Mouse (Mus musculus) lung, embryonic 16.5 days (tissue): ENCODE data around the gene Dennd1a. TPM values are rescaled to one million over a fixed set of nuclear protein-coding genes. Genes with fewer than 3 reads are reported as not detected.

Experiments used
- ATAC-seq: fragments of 200-750 bp; cut with Nextera tagmentation; 2 replicates; pipeline ENCODE4 v1.8.0; 2017; ENCODE audit warnings: low read depth, mild to moderate bottlenecking, moderate library complexity
- H3K27ac ChIP-seq: fragments of 300-500 bp; sonication (generic); 2 replicates; pipeline ENCODE4 v1.5.1; 2014; ENCODE audit warnings: mild to moderate bottlenecking, control low read depth, low read length
- H3K27me3 ChIP-seq: fragments of 300-500 bp; sonication (generic); 2 replicates; pipeline ENCODE4 v1.6.1; 2014; ENCODE audit warnings: low read depth, low read length, mixed read lengths; ENCODE audit not compliant: control insufficient read depth, insufficient read depth
- H3K36me3 ChIP-seq: fragments of 300-500 bp; sonication (generic); 2 replicates; pipeline ENCODE4 v1.6.1; 2014; ENCODE audit warnings: low read length; ENCODE audit not compliant: control insufficient read depth, insufficient read depth
- H3K4me1 ChIP-seq: fragments of 300-500 bp; sonication (generic); replicated peaks from 2 replicates; pipeline ENCODE4 v1.6.1; 2014; ENCODE audit warnings: low read length, mixed read lengths; ENCODE audit not compliant: control insufficient read depth, insufficient read depth
- H3K4me2 ChIP-seq: fragments of 300-500 bp; sonication (generic); 2 replicates; pipeline ENCODE4 v1.6.1; 2014; ENCODE audit warnings: low read depth, low read length, control low read depth
- H3K4me3 ChIP-seq: fragments of 300-500 bp; sonication (generic); 2 replicates; pipeline ENCODE4 v1.5.1; 2014; ENCODE audit warnings: mild to moderate bottlenecking, low read length, control low read depth
- H3K9ac ChIP-seq: fragments of 300-500 bp; sonication (generic); 2 replicates; pipeline ENCODE4 v1.6.1; 2014; ENCODE audit warnings: low read length, control low read depth
- H3K9me3 ChIP-seq: fragments of 300-500 bp; sonication (generic); 2 replicates; pipeline ENCODE4 v1.6.1; 2016; ENCODE audit warnings: low read length; ENCODE audit not compliant: control insufficient read depth
- WGBS: fragments of 180-500 bp; shearing (Covaris S2); extraction: QIAGEN DNeasy Blood & Tissue Kit; methylation state at CpG from one replicate; pipeline ENCODE4 v1.1.7; 2014; 5-methylcytosine and 5-hydroxymethylcytosine counted together
- polyA plus RNA-seq: library from polyadenylated mRNA; unstranded; fragments of >200 nt; fragmentation: Nextera tagmentation; extraction: Ambion mirVana; gene quantifications from 2 replicates; pipeline ENCODE4 v1.2.1, GENCODE M21; 2015

The Dennd1a gene
- polyA plus RNA-seq, 1 experiment from 2014 or later: 11.7 TPM

- WGBS: 37% methylated on average over 11 of the region's 11 CpGs
- no peaks in the 10 kb centered on the region for H3K27me3 ChIP-seq
- no peaks in the 10 kb centered on the region for H3K36me3 ChIP-seq
- H3K4me3 ChIP-seq: no peak overlapping the region
- ATAC-seq: peak; percentile 76
- no peak overlapping the region for H3K4me2 ChIP-seq
- H3K27ac ChIP-seq: no peak overlapping the region
- H3K9me3 ChIP-seq: no peaks in the 10 kb centered on the region
- H3K4me1 ChIP-seq: peaks cover 28% of the 10 kb centered on the region
- 0 out of 2 replicates have a peak overlapping the region, but pooled peaks have one; percentile 5 for H3K9ac ChIP-seq
These were observed 521.0 kb downstream of the Dennd1a start for GRCm38 (mm10) chr2:37766027-37766761.

- Histone ChIP-seq H3K4me1 (peaks cover 27% of the 10 kb centered on the region), H3K4me2 (no peak overlapping the region), H3K27me3 (no peaks in the 10 kb centered on the region), H3K9me3 (no peaks in the 10 kb centered on the region), H3K4me3 (no peak overlapping the region), H3K36me3 (no peaks in the 10 kb centered on the region), H3K9ac (no peak overlapping the region), H3K27ac (no peak overlapping the region)
- WGBS: 29% methylated on average over 21 of the region's 21 CpGs
- ATAC-seq: no peak
These were observed 522.1 kb downstream of the Dennd1a start for GRCm38 (mm10) chr2:37765082-37765483.

GRCm38 (mm10) chr2:37764514-37764913 is 522.7 kb downstream of the Dennd1a start:
- WGBS: 84% methylated on average over 2 of the region's 2 CpGs
- Histone ChIP-seq H3K9me3 (no peaks in the 10 kb centered on the region), H3K27ac (no peak overlapping the region), H3K4me1 (peaks cover 27% of the 10 kb centered on the region), H3K9ac (no peak overlapping the region), H3K4me2 (no peak overlapping the region), H3K27me3 (no peaks in the 10 kb centered on the region), H3K36me3 (no peaks in the 10 kb centered on the region), H3K4me3 (no peak overlapping the region)
- ATAC-seq: no peak

- Histone ChIP-seq H3K4me1 (peaks cover 28% of the 10 kb centered on the region), H3K27ac (no peak overlapping the region), H3K4me2 (no peak overlapping the region), H3K36me3 (no peaks in the 10 kb centered on the region), H3K27me3 (no peaks in the 10 kb centered on the region), H3K4me3 (no peak overlapping the region), H3K9ac (no peak overlapping the region), H3K9me3 (no peaks in the 10 kb centered on the region)
- WGBS: 25% methylated on average over 3 of the region's 3 CpGs
- ATAC-seq: no peak
These were observed 523.6 kb downstream of the Dennd1a start for GRCm38 (mm10) chr2:37763638-37764037.

- H3K4me3 ChIP-seq: no peak overlapping the region
- H3K27me3 ChIP-seq: no peaks in the 10 kb centered on the region
- H3K36me3 ChIP-seq: no peaks in the 10 kb centered on the region
- H3K4me2 ChIP-seq: no peak overlapping the region
- H3K4me1 ChIP-seq: peaks cover 13% of the 10 kb centered on the region
- no peaks in the 10 kb centered on the region for H3K9me3 ChIP-seq
- 42% methylated on average over 6 of the region's 6 CpGs for WGBS
- no peak overlapping the region for H3K9ac ChIP-seq
- ATAC-seq: no peak
- H3K27ac ChIP-seq: no peak overlapping the region
These were observed 526.6 kb downstream of the Dennd1a start for GRCm38 (mm10) chr2:37760633-37761032.

GRCm38 (mm10) chr2:37758343-37759015 is 528.7 kb downstream of the Dennd1a start:
- no peaks in the 10 kb centered on the region for H3K27me3 ChIP-seq
- H3K36me3 ChIP-seq: no peaks in the 10 kb centered on the region
- 16% methylated on average over 21 of the region's 21 CpGs for WGBS
- H3K4me3 ChIP-seq: no peak overlapping the region
- H3K27ac ChIP-seq: no peak overlapping the region
- H3K9ac ChIP-seq: peak overlapping the region; percentile 48
- ATAC-seq: peak; percentile 84
- peak overlapping the region; percentile 30 for H3K4me2 ChIP-seq
- no peaks in the 10 kb centered on the region for H3K9me3 ChIP-seq
- H3K4me1 ChIP-seq: peaks cover 7% of the 10 kb centered on the region; the same call in 1 of the 2 replicates

GRCm38 (mm10) chr2:37757784-37758183 is 529.4 kb downstream of the Dennd1a start:
- peak overlapping the region; percentile 48 for H3K9ac ChIP-seq
- H3K4me2 ChIP-seq: no peak overlapping the region; the same call in 1 of the 2 replicates
- H3K4me3 ChIP-seq: no peak overlapping the region
- 0 out of 2 replicates have a peak, but pooled peaks have one; percentile 10 for ATAC-seq
- H3K36me3 ChIP-seq: no peaks in the 10 kb centered on the region
- H3K27me3 ChIP-seq: no peaks in the 10 kb centered on the region
- 83% methylated on average over 4 of the region's 4 CpGs for WGBS
- H3K4me1 ChIP-seq: peaks cover 7% of the 10 kb centered on the region; the same call in 1 of the 2 replicates
- no peaks in the 10 kb centered on the region for H3K9me3 ChIP-seq
- no peak overlapping the region for H3K27ac ChIP-seq

GRCm38 (mm10) chr2:37757016-37757415 is 530.2 kb downstream of the Dennd1a start:
- WGBS: 74% methylated on average over 5 of the region's 5 CpGs
- Histone ChIP-seq H3K9me3 (no peaks in the 10 kb centered on the region), H3K4me2 (no peak overlapping the region)

GRCm38 (mm10) chr2:37756220-37756930 is 530.8 kb downstream of the Dennd1a start:
- Histone ChIP-seq H3K4me2 (no peak overlapping the region), H3K36me3 (no peaks in the 10 kb centered on the region), H3K9ac (no peak overlapping the region), H3K9me3 (no peaks in the 10 kb centered on the region), H3K4me3 (no peak overlapping the region), H3K27ac (no peak overlapping the region), H3K4me1 (peaks cover 7% of the 10 kb centered on the region; the same call in 1 of the 2 replicates), H3K27me3 (no peaks in the 10 kb centered on the region)
- 79% methylated on average over 2 of the region's 2 CpGs for whole genome bisulfite sequencing
- no peak for ATAC-seq

More at GRCm38 (mm10) chr2:37757016-37757415, 530.2 kb downstream of the Dennd1a start:
- Histone ChIP-seq H3K36me3 (no peaks in the 10 kb centered on the region), H3K27me3 (no peaks in the 10 kb centered on the region), H3K27ac (no peak overlapping the region), H3K4me3 (no peak overlapping the region), H3K4me1 (peaks cover 7% of the 10 kb centered on the region; the same call in 1 of the 2 replicates), H3K9ac (no peak overlapping the region)
- ATAC-seq: no peak
